In genomic region chr1:90997641-90998040, GRCm38 (mm10) we compare ENCODE assay signal across 12 mouse cellular contexts. TPM values are rescaled to one million over a fixed set of nuclear protein-coding genes. Genes with fewer than 3 reads are reported as not detected.
DNase-seq lines count a peak whose midpoint lies in the region; ATAC-seq lines count a peak whose summit lies in the region.
"Had no signal": no experiment of that assay in that cellular context is flagged by ENCODE, and none has a peak within 500 bp of the region (broad histone marks: within the 10 kb centered on the region; RNA-seq: fewer than 3 reads in every experiment).

No protein-coding gene starts in this region.

- peaks cover 32% of the 10 kb centered on the region for H3K4me1 ChIP-seq in hindbrain, embryonic 13.5 days (replicated peaks)
- H3K4me1 ChIP-seq in hindbrain, embryonic 11.5 days (replicated peaks; ENCODE audit: control insufficient read depth, insufficient read depth, low read length), result no peaks in the 10 kb centered on the region; the same call in 1 of the 2 replicates
- H3K4me1 ChIP-seq in embryonic facial prominence, embryonic 13.5 days, result peaks cover 30% of the 10 kb centered on the region
- peaks cover 16% of the 10 kb centered on the region for H3K4me1 ChIP-seq in midbrain, embryonic 16.5 days (ENCODE audit: control insufficient read depth, insufficient read depth, low read length)

- no peaks in the 10 kb centered on the region for H3K9me3 ChIP-seq in hindbrain, embryonic 13.5 days
- no peaks in the 10 kb centered on the region for H3K9me3 ChIP-seq in hindbrain, embryonic 11.5 days (ENCODE audit: control insufficient read depth, low read length)
- H3K9me3 ChIP-seq in embryonic facial prominence, embryonic 13.5 days, result peaks cover 3% of the 10 kb centered on the region; the same call in 1 of the 2 replicates
- H3K9me3 ChIP-seq in midbrain, embryonic 16.5 days (replicated peaks; ENCODE audit: control insufficient read depth, low read length, poor library complexity, severe bottlenecking), result no peaks in the 10 kb centered on the region

- no peak for ATAC-seq in hindbrain, embryonic 13.5 days (ENCODE audit: low FRiP score)
- no peak for ATAC-seq in hindbrain, embryonic 11.5 days (ENCODE audit: low FRiP score)
- ATAC-seq in embryonic facial prominence, embryonic 13.5 days (ENCODE audit: insufficient number of reproducible peaks, insufficient read depth, low FRiP score, low TSS enrichment, low read depth), result no peak
- ATAC-seq in midbrain, embryonic 16.5 days, result no peak
- ATAC-seq in monocyte, adult 5-6 weeks (replicated peaks; ENCODE audit: insufficient number of reproducible peaks, low FRiP score, low TSS enrichment, poor library complexity, severe bottlenecking), result no peak

- no peak for DNase-seq in hindbrain, embryonic 11.5 days (ENCODE audit: low spot score)
- DNase-seq in heart, postnatal 4 days, result peak; percentile 6
- no peak for DNase-seq in urinary bladder, postnatal 25 days (ENCODE audit: low spot score)
- DNase-seq: kidney, postnatal 14 days; thymus, adult 18-20 months had no signal

- no peak overlapping the region for H3K4me3 ChIP-seq in hindbrain, embryonic 13.5 days
- H3K4me3 ChIP-seq in hindbrain, embryonic 11.5 days (ENCODE audit: low read depth, low read length), result no peak overlapping the region
- H3K4me3 ChIP-seq in embryonic facial prominence, embryonic 13.5 days, result peak overlapping the region; percentile 81; the same call in 1 of the 2 replicates
- no peak overlapping the region; the same call in 1 of the 2 replicates for H3K4me3 ChIP-seq in midbrain, embryonic 16.5 days (ENCODE audit: low read depth, low read length)

- H3K4me2 ChIP-seq in hindbrain, embryonic 13.5 days, result peak overlapping the region; percentile 85
- H3K4me2 ChIP-seq in hindbrain, embryonic 11.5 days (replicated peaks; ENCODE audit: low read depth, low read length), result no peak overlapping the region
- peak overlapping the region; percentile 99; the same call in 1 of the 2 replicates for H3K4me2 ChIP-seq in embryonic facial prominence, embryonic 13.5 days
- peak overlapping the region; percentile 60 for H3K4me2 ChIP-seq in midbrain, embryonic 16.5 days (ENCODE audit: low read length)

- H3K9ac ChIP-seq in hindbrain, embryonic 13.5 days, result no peak overlapping the region
- H3K9ac ChIP-seq in hindbrain, embryonic 11.5 days (ENCODE audit: low read depth, low read length), result no peak overlapping the region
- no peak overlapping the region; the same call in 1 of the 2 replicates for H3K9ac ChIP-seq in embryonic facial prominence, embryonic 13.5 days
- H3K9ac ChIP-seq in midbrain, embryonic 16.5 days (ENCODE audit: low read depth, low read length), result no peak overlapping the region

- H3K27ac ChIP-seq in hindbrain, embryonic 13.5 days, result no peak overlapping the region
- no peak overlapping the region for H3K27ac ChIP-seq in hindbrain, embryonic 11.5 days (ENCODE audit: low read depth, low read length)
- H3K27ac ChIP-seq in embryonic facial prominence, embryonic 13.5 days, result no peak overlapping the region
- no peak overlapping the region for H3K27ac ChIP-seq in midbrain, embryonic 16.5 days (ENCODE audit: low read length)

- H3K36me3 ChIP-seq in hindbrain, embryonic 13.5 days, result no peaks in the 10 kb centered on the region
- no peaks in the 10 kb centered on the region for H3K36me3 ChIP-seq in hindbrain, embryonic 11.5 days (ENCODE audit: control insufficient read depth, insufficient read depth, low read length)
- H3K36me3 ChIP-seq in embryonic facial prominence, embryonic 13.5 days, result no peaks in the 10 kb centered on the region
- no peaks in the 10 kb centered on the region for H3K36me3 ChIP-seq in midbrain, embryonic 16.5 days (ENCODE audit: control insufficient read depth, insufficient read depth, low read length)

- H3K27me3 ChIP-seq in hindbrain, embryonic 13.5 days, result no peaks in the 10 kb centered on the region
- peaks cover 4% of the 10 kb centered on the region; the same call in 1 of the 2 replicates for H3K27me3 ChIP-seq in hindbrain, embryonic 11.5 days (ENCODE audit: control insufficient read depth, insufficient read depth, low read length)
- H3K27me3 ChIP-seq in embryonic facial prominence, embryonic 13.5 days, result no peaks in the 10 kb centered on the region
- no peaks in the 10 kb centered on the region for H3K27me3 ChIP-seq in midbrain, embryonic 16.5 days (ENCODE audit: control insufficient read depth, insufficient read depth, low read depth, low read length)

- 85% methylated on average over 5 of the region's 5 CpGs for WGBS in hindbrain, embryonic 13.5 days
- 86% methylated on average over 5 of the region's 5 CpGs for WGBS in hindbrain, embryonic 11.5 days
- WGBS in embryonic facial prominence, embryonic 13.5 days, result 83% methylated on average over 5 of the region's 5 CpGs
- 87% methylated on average over 5 of the region's 5 CpGs for WGBS in midbrain, embryonic 16.5 days

RNA-seq across cellular contexts. Expression of gene Lrrfip1, which starts 0.9 kb away (rescaled TPM):
- polyA plus RNA-seq in hindbrain, embryonic 13.5 days (2015; fragmentation: Nextera tagmentation; extraction: Ambion mirVana), result 35.5 and 39.1 TPM in 2 replicates
- polyA plus RNA-seq in hindbrain, embryonic 11.5 days (2014; fragmentation: Nextera tagmentation; extraction: Ambion mirVana), result 23.5 and 27.7 TPM in 2 replicates
- polyA plus RNA-seq in embryonic facial prominence, embryonic 13.5 days (2015; fragmentation: Nextera tagmentation; extraction: Ambion mirVana), result 33.9 and 35.7 TPM in 2 replicates
- total RNA-seq in heart, postnatal 4 days (2021), result 100 to 1,000 TPM; 214 to 233 TPM
- 42.7 and 44.4 TPM in 2 replicates for polyA plus RNA-seq in midbrain, embryonic 16.5 days (2015; fragmentation: Nextera tagmentation; extraction: Ambion mirVana)
- total RNA-seq in monocyte, adult 5-6 weeks (2017), result 527 to 604 TPM (median 547 TPM) in 3 replicates

RNA-seq across cellular contexts. Expression of gene Rab17, which starts 28.2 kb away (rescaled TPM):
- 0.25 and 0.55 TPM in 2 replicates for polyA plus RNA-seq in hindbrain, embryonic 13.5 days (2015; fragmentation: Nextera tagmentation; extraction: Ambion mirVana)
- polyA plus RNA-seq in hindbrain, embryonic 11.5 days (2014; fragmentation: Nextera tagmentation; extraction: Ambion mirVana), result 0.33 TPM in 1 of 2 replicates, not detected in the other
- 1.3 and 1.5 TPM in 2 replicates for polyA plus RNA-seq in embryonic facial prominence, embryonic 13.5 days (2015; fragmentation: Nextera tagmentation; extraction: Ambion mirVana)
- 1 to 10 TPM; 4.3 to 5.1 TPM for total RNA-seq in heart, postnatal 4 days (2021)
- 0.17 and 0.19 TPM in 2 replicates for polyA plus RNA-seq in midbrain, embryonic 16.5 days (2015; fragmentation: Nextera tagmentation; extraction: Ambion mirVana)
- total RNA-seq in monocyte, adult 5-6 weeks (2017), result not detected in 3 replicates
- total RNA-seq: gastrocnemius, postnatal 36 days had no signal

RNA-seq across cellular contexts. Expression of gene Prlh, which starts 44.7 kb away (rescaled TPM):
- not detected in 2 replicates for polyA plus RNA-seq in hindbrain, embryonic 13.5 days (2015; fragmentation: Nextera tagmentation; extraction: Ambion mirVana)
- not detected in 2 replicates for polyA plus RNA-seq in hindbrain, embryonic 11.5 days (2014; fragmentation: Nextera tagmentation; extraction: Ambion mirVana)
- polyA plus RNA-seq in embryonic facial prominence, embryonic 13.5 days (2015; fragmentation: Nextera tagmentation; extraction: Ambion mirVana), result not detected in 2 replicates
- total RNA-seq in heart, postnatal 4 days (2021), result not detected
- polyA plus RNA-seq in midbrain, embryonic 16.5 days (2015; fragmentation: Nextera tagmentation; extraction: Ambion mirVana), result not detected in 2 replicates
- total RNA-seq in monocyte, adult 5-6 weeks (2017), result not detected in 3 replicates
- total RNA-seq: gastrocnemius, postnatal 36 days had no signal
- polyA plus RNA-seq: embryonic facial prominence, embryonic 11.5 days; limb, embryonic 11.5 days had no signal
